Mouse (Mus musculus): ENCODE measurements around the gene Enpep.

GRCm38 (mm10) chr3:129254246-129254645 lies 78.3 kb downstream of the Enpep start:
- no peak for TF ChIP-seq POLR2A (IDR thresholded peaks at IDR 0.05; ENCODE audit: borderline replicate concordance, extremely low read depth, low read depth, low read length)
- no peak for TF ChIP-seq CTCF (IDR thresholded peaks at IDR 0.05; ENCODE audit: insufficient read depth, low read length)

Data from lung, adult 2 months (tissue).